Mouse (Mus musculus): ENCODE results near the gene Esam.

DNA sequence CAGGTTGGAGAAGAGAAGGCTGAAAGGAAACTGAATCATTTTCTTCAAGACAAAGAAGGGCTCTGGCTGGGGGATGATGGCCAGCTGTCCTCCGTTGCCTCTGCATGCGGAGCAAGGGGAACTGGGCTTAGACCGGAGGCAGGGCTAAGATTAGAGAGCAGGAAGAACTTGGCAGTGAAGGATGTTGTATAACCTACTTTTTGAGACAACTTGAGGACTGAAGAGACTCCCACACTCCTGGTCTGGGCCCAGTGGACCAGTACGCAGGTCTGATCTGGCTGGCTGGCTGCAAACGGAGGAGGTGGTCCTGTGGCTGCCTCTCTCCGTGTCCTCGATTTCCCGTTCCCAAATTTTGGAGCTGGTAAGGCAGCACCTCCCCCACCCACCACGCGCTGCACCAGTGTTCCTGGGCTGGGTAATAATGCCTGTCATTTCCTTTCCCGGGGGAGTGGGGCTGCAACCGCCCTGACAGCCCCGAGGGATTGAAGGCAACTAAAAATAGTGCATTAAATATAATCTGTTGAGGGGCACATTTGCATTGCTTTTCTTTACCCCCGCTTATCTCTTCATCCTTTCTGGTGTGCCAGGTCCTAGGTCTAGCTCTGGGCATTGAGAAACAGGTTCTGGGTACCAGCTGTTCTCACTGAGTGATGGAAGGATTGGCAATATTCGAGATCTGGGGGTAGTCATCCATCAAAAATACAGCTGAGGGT lies 40.2 kb downstream of the Esam start:
- TF ChIP-seq POLR2A (IDR thresholded peaks at IDR 0.05; ENCODE audit: borderline replicate concordance, insufficient read depth, low read length), result no peak
- TF ChIP-seq CTCF (IDR thresholded peaks at IDR 0.05; ENCODE audit: borderline replicate concordance, insufficient read depth, low read depth, low read length), result no peak
